Mouse (Mus musculus) spleen, adult 2 months (tissue): ENCODE results near the gene Enoph1. TPM values are rescaled to one million over a fixed set of nuclear protein-coding genes. Genes with fewer than 3 reads are reported as not detected.

Experiments used
- DNase-seq, 2 experiments: peaks; one replicate each; pipeline versions ENCODE4 v3.0.0 to v3.0.0-alpha.2; 2012 to 2021; ENCODE audit warnings: low spot score in 2 of 2, low read depth in 1 of 2
- H3K27ac ChIP-seq: fragments of 200-500 bp; 2 replicates; pipeline ENCODE4 v1.5.1; 2012; ENCODE audit warnings: low read length, inconsistent platforms; ENCODE audit not compliant: insufficient read depth
- H3K27me3 ChIP-seq: fragments of 200-500 bp; 2 replicates; pipeline ENCODE4 v1.6.1; 2012; ENCODE audit warnings: mild to moderate bottlenecking, moderate library complexity, low read length, inconsistent platforms; ENCODE audit not compliant: control insufficient read depth, insufficient read depth
- H3K36me3 ChIP-seq: fragments of 200-500 bp; 2 replicates; pipeline ENCODE4 v1.6.1; 2012; ENCODE audit warnings: mild to moderate bottlenecking, low read length, inconsistent platforms; ENCODE audit not compliant: control insufficient read depth, insufficient read depth
- H3K4me1 ChIP-seq: fragments of 200-500 bp; 2 replicates; pipeline ENCODE4 v1.6.1; 2011; ENCODE audit warnings: inconsistent platforms; ENCODE audit not compliant: control insufficient read depth, insufficient read depth, insufficient read length
- H3K4me3 ChIP-seq: fragments of 200-500 bp; 2 replicates; pipeline ENCODE4 v1.5.1; 2011; ENCODE audit warnings: mild to moderate bottlenecking, inconsistent platforms; ENCODE audit not compliant: insufficient read depth, insufficient read length; ENCODE audit errors: extremely low read depth
- CTCF ChIP-seq: fragments of 200-500 bp; IDR thresholded peaks from 2 replicates; pipeline ENCODE4 v1.5.1; 2011; ENCODE audit warnings: mild to moderate bottlenecking, inconsistent platforms; ENCODE audit not compliant: insufficient read depth, insufficient read length, insufficient replicate concordance; ENCODE audit errors: extremely low read depth
- POLR2A ChIP-seq: fragments of 200-500 bp; IDR thresholded peaks from 2 replicates; pipeline ENCODE4 v1.6.1; 2011; ENCODE audit warnings: low read depth, low read length, inconsistent platforms
- WGBS: fragments of 180-500 bp; shearing (Covaris S2); methylation state at CpG from one replicate; pipeline ENCODE4 v1.1.7; 2018; 5-methylcytosine and 5-hydroxymethylcytosine counted together
- polyA plus RNA-seq: library from polyadenylated mRNA; depleted of rRNA; stranded (reverse); fragments of >200 nt; gene quantifications from 2 replicates; pipeline ENCODE4 v1.2.3, GENCODE M21; 2012

The Enoph1 gene
- polyA plus RNA-seq, 1 experiment = 20.6 TPM

DNA sequence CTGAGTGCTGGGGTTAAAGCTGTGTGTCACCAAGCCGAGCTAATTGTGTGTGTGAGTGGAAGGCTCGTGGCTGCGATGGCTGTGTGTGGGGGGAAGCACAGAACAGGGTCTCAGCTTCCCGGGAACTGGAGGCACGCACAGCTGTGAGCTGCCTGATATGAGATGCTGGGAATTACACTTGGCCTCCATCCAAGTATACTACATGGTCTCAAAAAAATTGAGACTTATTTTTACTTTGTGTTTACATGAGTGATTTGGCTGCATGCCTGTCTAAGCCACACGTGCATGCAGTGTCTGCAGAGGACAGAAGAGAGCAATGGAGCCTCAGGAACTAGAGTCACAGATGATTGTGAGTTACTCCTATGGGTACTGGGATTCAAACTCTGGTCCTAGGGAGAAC is 9.7 kb upstream of the Enoph1 start:
- TF ChIP-seq POLR2A = no peak
- TF ChIP-seq CTCF = no peak
- no peak overlapping the region for H3K27ac ChIP-seq
- H3K4me1 ChIP-seq = no peaks in the 10 kb centered on the region
- DNase-seq = no peak
- WGBS = 62% methylated on average over 6 of the region's 6 CpGs
- H3K4me3 ChIP-seq = no peak overlapping the region
- H3K27me3 ChIP-seq = no peaks in the 10 kb centered on the region
- peaks cover 13% of the 10 kb centered on the region for H3K36me3 ChIP-seq

DNA sequence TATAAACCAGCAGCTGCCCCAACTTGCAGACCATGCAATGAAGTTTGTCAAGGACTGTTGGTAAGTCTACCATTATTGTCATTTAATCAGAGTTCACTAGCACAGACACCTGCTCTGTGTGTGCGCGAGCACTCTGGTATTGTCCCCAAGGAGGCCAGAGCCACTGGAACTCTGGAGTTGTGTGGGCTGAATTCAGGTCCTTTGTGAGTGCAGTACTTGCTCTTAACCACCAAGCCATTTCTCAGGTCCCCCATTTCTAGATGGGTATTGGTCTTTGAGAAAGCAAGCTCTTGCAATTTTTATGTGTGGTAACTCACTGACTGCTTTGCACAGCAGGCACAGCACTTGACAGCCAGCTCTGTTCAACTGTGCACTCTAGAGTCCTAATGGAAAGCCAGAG is 7.7 kb upstream of the Enoph1 start:
- Histone ChIP-seq H3K4me3 (no peak overlapping the region), H3K36me3 (peaks cover 20% of the 10 kb centered on the region), H3K4me1 (peaks cover 4% of the 10 kb centered on the region; the same call in 1 of the 2 replicates), H3K27me3 (no peaks in the 10 kb centered on the region), H3K27ac (no peak overlapping the region)
- 97% methylated on average over 2 of the region's 2 CpGs for WGBS
- TF ChIP-seq CTCF = no peak
- TF ChIP-seq POLR2A = no peak
- DNase-seq = no peak

DNA sequence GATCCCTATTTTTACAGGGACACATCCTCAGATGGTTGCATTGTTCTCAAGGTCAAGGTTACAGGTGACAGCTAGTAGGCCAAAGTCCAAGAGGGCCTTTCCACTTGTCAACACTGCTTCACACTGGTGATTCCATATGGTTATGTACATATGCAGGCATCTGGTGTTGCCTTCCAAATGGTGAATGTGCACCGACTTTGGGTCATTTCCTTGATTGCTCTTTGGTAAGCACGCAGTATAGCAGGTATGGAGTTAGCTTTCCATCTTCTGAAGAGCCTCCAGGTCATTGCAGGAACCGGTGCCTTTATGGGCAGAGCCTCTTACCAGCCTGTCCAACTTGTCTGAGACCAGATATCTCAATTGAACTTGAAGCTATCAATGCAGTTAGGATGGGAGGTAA is 7.1 kb upstream of the Enoph1 start:
- Histone ChIP-seq H3K36me3 (peaks cover 20% of the 10 kb centered on the region), H3K4me3 (no peak overlapping the region), H3K27me3 (no peaks in the 10 kb centered on the region), H3K4me1 (peaks cover 6% of the 10 kb centered on the region; the same call in 1 of the 2 replicates), H3K27ac (no peak overlapping the region)
- TF ChIP-seq POLR2A (no peak), CTCF (no peak)
- DNase-seq = no peak
- WGBS = 91% methylated on average over 3 of the region's 3 CpGs

GRCm38 (mm10) chr5:100035950-100036349 is 3.8 kb upstream of the Enoph1 start:
- Histone ChIP-seq H3K4me1 (peaks cover 11% of the 10 kb centered on the region), H3K36me3 (peaks cover 20% of the 10 kb centered on the region), H3K27me3 (no peaks in the 10 kb centered on the region), H3K4me3 (no peak overlapping the region), H3K27ac (no peak overlapping the region)
- WGBS = 72% methylated on average over 7 of the region's 7 CpGs
- no peak for DNase-seq
- TF ChIP-seq CTCF (no peak), POLR2A (no peak)

DNA sequence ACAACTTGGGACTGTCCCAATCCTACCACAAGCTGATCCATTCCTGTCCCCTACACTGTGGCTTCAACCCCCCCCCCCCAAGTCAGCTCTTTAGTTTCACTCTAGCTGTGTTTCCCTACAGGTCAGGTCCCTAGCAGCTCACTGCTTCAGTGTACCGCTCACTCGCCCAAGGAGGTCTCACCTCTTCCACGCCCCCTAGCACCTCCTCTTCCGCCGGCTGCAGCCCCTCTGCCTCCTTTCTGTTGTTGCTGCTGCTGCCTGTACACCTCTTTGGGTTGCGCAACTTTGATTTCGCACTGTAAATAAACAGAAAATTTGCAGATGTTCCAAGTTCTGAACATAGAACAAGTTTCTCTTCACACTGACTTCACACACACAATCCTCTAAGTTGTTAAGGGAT is 3.1 kb upstream of the Enoph1 start:
- H3K27me3 ChIP-seq = no peaks in the 10 kb centered on the region
- H3K27ac ChIP-seq = no peak overlapping the region
- H3K36me3 ChIP-seq = peaks cover 18% of the 10 kb centered on the region
- TF ChIP-seq CTCF (no peak), POLR2A (no peak)
- DNase-seq = peak in 1 of 2 experiments; percentile 9
- WGBS = 31% methylated on average over 7 of the region's 7 CpGs
- H3K4me3 ChIP-seq = peak overlapping the region; percentile 29; the same call in 1 of the 2 replicates
- H3K4me1 ChIP-seq = peaks cover 11% of the 10 kb centered on the region

GRCm38 (mm10) chr5:100037965-100038713 is 1.6 kb upstream of the Enoph1 start:
- Histone ChIP-seq H3K36me3 (peaks cover 13% of the 10 kb centered on the region), H3K27me3 (no peaks in the 10 kb centered on the region), H3K27ac (peak overlapping the region; percentile 97), H3K4me3 (peak overlapping the region; percentile 99), H3K4me1 (peaks cover 11% of the 10 kb centered on the region)
- WGBS = under 1% methylated on average over 42 of the region's 45 CpGs
- peak; percentile 69 to 91 for DNase-seq
- TF ChIP-seq POLR2A = no peak
- TF ChIP-seq CTCF = no peak

DNA sequence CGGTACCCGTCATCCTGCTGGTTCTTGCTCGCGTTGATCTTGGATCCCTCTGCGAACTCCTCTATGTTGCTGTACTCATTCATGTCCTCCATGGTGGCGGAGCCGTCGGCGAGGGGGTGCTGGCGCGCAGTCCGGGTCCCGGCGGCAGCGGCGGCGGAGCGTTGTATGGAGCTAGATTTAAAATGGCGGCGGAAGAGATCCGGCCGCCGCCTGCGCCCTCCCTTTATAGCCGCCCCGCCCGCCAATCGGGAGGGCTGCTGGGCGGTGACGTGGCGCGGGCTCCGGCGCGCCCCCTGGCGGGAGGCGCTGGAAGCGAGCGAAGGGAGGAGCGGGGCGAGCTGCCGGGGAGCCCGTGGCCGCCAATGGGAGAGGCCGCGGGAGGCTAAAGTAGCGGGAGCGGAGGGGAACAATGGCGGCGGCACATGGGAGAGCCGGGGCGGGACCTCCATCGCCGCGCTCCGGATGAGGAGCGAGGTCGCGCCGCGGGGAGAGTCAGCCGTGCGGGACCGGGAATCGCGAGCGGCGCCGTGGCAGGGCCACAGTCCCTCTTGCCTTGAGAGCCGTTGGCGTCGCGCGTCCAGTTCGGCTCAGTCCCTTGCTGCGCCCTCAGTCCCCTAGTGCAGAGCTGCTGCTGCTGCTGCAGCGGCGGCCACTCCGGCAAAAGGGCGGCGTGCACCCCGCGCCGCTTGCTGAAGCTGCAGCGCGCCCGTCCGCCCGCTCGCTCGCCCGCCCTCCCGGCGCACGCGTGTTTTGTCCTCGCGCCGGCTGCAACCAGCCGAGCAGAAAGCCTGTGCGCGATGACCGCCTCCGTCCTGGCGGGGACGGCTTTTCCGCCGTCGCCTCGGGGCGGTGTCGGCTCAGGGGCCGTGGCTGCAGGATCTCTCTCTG is 827 bp upstream of the Enoph1 start:
- Histone ChIP-seq H3K27me3 (no peaks in the 10 kb centered on the region), H3K27ac (peak overlapping the region; percentile 97), H3K4me1 (peaks cover 11% of the 10 kb centered on the region), H3K4me3 (peak overlapping the region; percentile 99), H3K36me3 (peaks cover 12% of the 10 kb centered on the region)
- TF ChIP-seq POLR2A (peak; percentile 27), CTCF (peak; percentile 94)
- peak; percentile 87 to 96 for DNase-seq
- under 1% methylated on average over 108 of the region's 113 CpGs for WGBS
